Mouse (Mus musculus): ENCODE results near the gene Pwp2.
"Not testable (repeated sequence)": the region's sequence is repeated elsewhere in the genome, so short reads cannot be mapped to it uniquely, and the experiment has no call there.

GRCm38 (mm10) chr10:78125061-78125460 lies 59.9 kb downstream of the Pwp2 start:
- not testable (repeated sequence) for TF ChIP-seq CTCF (IDR thresholded peaks at IDR 0.05; ENCODE audit: borderline replicate concordance, insufficient read depth, low read depth, low read length); POLR2A (IDR thresholded peaks at IDR 0.05; ENCODE audit: borderline replicate concordance, insufficient read depth, low read length)

All from cerebellum, adult 2 months (tissue).